Mouse (Mus musculus) spleen, adult 12 weeks (tissue): Measurements from ENCODE around the gene Tbl1xr1.

Source experiments
- DNase-seq: peaks from one replicate; pipeline ENCODE4 v3.0.0; 2022; ENCODE audit warnings: low spot score

Gene Tbl1xr1

GRCm38 (mm10) chr3:22090431-22091265, 14.2 kb downstream of the Tbl1xr1 start:
- no peak for DNase-seq

GRCm38 (mm10) chr3:22091266-22091550, 14.8 kb downstream of the Tbl1xr1 start:
- DNase-seq: no peak

GRCm38 (mm10) chr3:22091681-22092080, 15.2 kb downstream of the Tbl1xr1 start:
- DNase-seq: no peak

- DNase-seq: no peak
Measured at GRCm38 (mm10) chr3:22092784-22093183, 16.3 kb downstream of the Tbl1xr1 start.

GRCm38 (mm10) chr3:22103986-22104515, 27.6 kb downstream of the Tbl1xr1 start:
- DNase-seq: no peak

GRCm38 (mm10) chr3:22105471-22105870, 29.0 kb downstream of the Tbl1xr1 start:
- no peak for DNase-seq

- DNase-seq: no peak
Measured at GRCm38 (mm10) chr3:22108013-22108412, 31.6 kb downstream of the Tbl1xr1 start.

- DNase-seq: no peak
Measured at GRCm38 (mm10) chr3:22109651-22110050, 33.2 kb downstream of the Tbl1xr1 start.

- DNase-seq: no peak
Measured at GRCm38 (mm10) chr3:22113773-22114172, 37.3 kb downstream of the Tbl1xr1 start.

- DNase-seq: no peak
Measured at GRCm38 (mm10) chr3:22115221-22115620, 38.8 kb downstream of the Tbl1xr1 start.

GRCm38 (mm10) chr3:22115678-22116077, 39.2 kb downstream of the Tbl1xr1 start:
- DNase-seq: no peak

- DNase-seq: no peak
Measured at GRCm38 (mm10) chr3:22116188-22116587, 39.7 kb downstream of the Tbl1xr1 start.

- no peak for DNase-seq
Measured at GRCm38 (mm10) chr3:22121741-22122140, 45.3 kb downstream of the Tbl1xr1 start.

- DNase-seq: no peak
Measured at GRCm38 (mm10) chr3:22123145-22123544, 46.7 kb downstream of the Tbl1xr1 start.

GRCm38 (mm10) chr3:22126251-22126826, 49.9 kb downstream of the Tbl1xr1 start:
- DNase-seq: no peak

- no peak for DNase-seq
Measured at GRCm38 (mm10) chr3:22131277-22131676, 54.8 kb downstream of the Tbl1xr1 start.

GRCm38 (mm10) chr3:22133626-22134025, 57.2 kb downstream of the Tbl1xr1 start:
- DNase-seq: no peak

- DNase-seq: no peak
Measured at GRCm38 (mm10) chr3:22137793-22138579, 61.5 kb downstream of the Tbl1xr1 start.

- no peak for DNase-seq
Measured at GRCm38 (mm10) chr3:22138580-22139099, 62.2 kb downstream of the Tbl1xr1 start.

- no peak for DNase-seq
Measured at GRCm38 (mm10) chr3:22140111-22140658, 63.7 kb downstream of the Tbl1xr1 start.

GRCm38 (mm10) chr3:22141984-22142719, 65.7 kb downstream of the Tbl1xr1 start:
- DNase-seq: no peak
